In genomic region chrX:150477854-150478780, GRCm38 (mm10) we compare ENCODE assay signal across 8 mouse cellular contexts. TPM values are rescaled to one million over a fixed set of nuclear protein-coding genes. Genes with fewer than 3 reads are reported as not detected.
DNase-seq lines count a peak whose midpoint lies in the region; ATAC-seq and TF ChIP-seq lines count a peak whose summit lies in the region.

No protein-coding gene starts in this region.

- H3K36me3 ChIP-seq in C2C12 (ENCODE audit: control insufficient read depth, insufficient read depth), result no peaks in the 10 kb centered on the region
- no peaks in the 10 kb centered on the region for H3K36me3 ChIP-seq in erythroblast, embryonic 14.5 days (ENCODE audit: control insufficient read depth)
- no peaks in the 10 kb centered on the region for H3K36me3 ChIP-seq in heart, embryonic 13.5 days
- H3K36me3 ChIP-seq in liver, embryonic 12.5 days, result no peaks in the 10 kb centered on the region
- H3K36me3 ChIP-seq in stomach, embryonic 15.5 days, result no peaks in the 10 kb centered on the region

- H3K79me3 ChIP-seq in C2C12 (ENCODE audit: low read depth), result no peaks in the 10 kb centered on the region

- peak; percentile 33 for TF ChIP-seq CTCF in C2C12 (IDR thresholded peaks at IDR 0.05; ENCODE audit: control insufficient read depth, insufficient read depth, insufficient read length)
- TF ChIP-seq CTCF in brain, embryonic 14.5 days (IDR thresholded peaks at IDR 0.05; ENCODE audit: borderline replicate concordance, extremely low read depth, insufficient read depth, insufficient read length), result peak; percentile 78

- peaks cover 26% of the 10 kb centered on the region for H3K4me1 ChIP-seq in erythroblast, embryonic 14.5 days (ENCODE audit: control insufficient read depth)
- no peaks in the 10 kb centered on the region for H3K4me1 ChIP-seq in heart, embryonic 13.5 days
- peaks cover 8% of the 10 kb centered on the region for H3K4me1 ChIP-seq in liver, embryonic 12.5 days
- H3K4me1 ChIP-seq in stomach, embryonic 15.5 days, result no peaks in the 10 kb centered on the region

- H3K27ac ChIP-seq in heart, embryonic 13.5 days (replicated peaks), result peak overlapping the region; percentile 86
- peak overlapping the region; percentile 77 for H3K27ac ChIP-seq in liver, embryonic 12.5 days
- peak overlapping the region; percentile 93 for H3K27ac ChIP-seq in stomach, embryonic 15.5 days

- DNase-seq in brain, embryonic 14.5 days (ENCODE audit: low read depth), result peak; percentile 97
- peak; percentile 85 for DNase-seq in kidney, postnatal 10 days
- DNase-seq in natural killer cell, adult 2 months (ENCODE audit: low spot score in 2 of 2), result peak; percentile 84 to 86

- H3K79me2 ChIP-seq in C2C12 (ENCODE audit: control insufficient read depth, insufficient read depth), result no peaks in the 10 kb centered on the region

- H3K9me3 ChIP-seq in erythroblast, embryonic 14.5 days (ENCODE audit: control insufficient read depth, low read length), result peaks cover 4% of the 10 kb centered on the region
- no peaks in the 10 kb centered on the region for H3K9me3 ChIP-seq in heart, embryonic 13.5 days
- no peaks in the 10 kb centered on the region for H3K9me3 ChIP-seq in liver, embryonic 12.5 days (replicated peaks)
- H3K9me3 ChIP-seq in stomach, embryonic 15.5 days, result no peaks in the 10 kb centered on the region

- ATAC-seq in heart, embryonic 13.5 days (ENCODE audit: extremely low read depth, insufficient number of reproducible peaks, low FRiP score, low TSS enrichment), result peak; percentile 96
- peak; percentile 98 for ATAC-seq in liver, embryonic 12.5 days
- ATAC-seq in stomach, embryonic 15.5 days (ENCODE audit: insufficient read depth, low FRiP score, low read depth), result peak; percentile 97

- peak overlapping the region; percentile 57 for H3K4me2 ChIP-seq in heart, embryonic 13.5 days
- H3K4me2 ChIP-seq in liver, embryonic 12.5 days, result peak overlapping the region; percentile 51
- peak overlapping the region; percentile 33 for H3K4me2 ChIP-seq in stomach, embryonic 15.5 days

- peak overlapping the region; percentile 81 for H3ac ChIP-seq in C2C12 (ENCODE audit: control insufficient read depth, insufficient read length, low read depth)

- no peaks in the 10 kb centered on the region for H3K27me3 ChIP-seq in C2C12 (ENCODE audit: control insufficient read depth, insufficient read depth, insufficient read length)
- no peaks in the 10 kb centered on the region for H3K27me3 ChIP-seq in erythroblast, embryonic 14.5 days (ENCODE audit: control insufficient read depth)
- H3K27me3 ChIP-seq in heart, embryonic 13.5 days (replicated peaks), result no peaks in the 10 kb centered on the region
- no peaks in the 10 kb centered on the region for H3K27me3 ChIP-seq in liver, embryonic 12.5 days (replicated peaks)
- H3K27me3 ChIP-seq in stomach, embryonic 15.5 days (replicated peaks), result no peaks in the 10 kb centered on the region

- H3K4me3 ChIP-seq in C2C12 (ENCODE audit: insufficient read depth, poor library complexity, severe bottlenecking), result peak overlapping the region; percentile 40
- H3K4me3 ChIP-seq in erythroblast, embryonic 14.5 days (replicated peaks), result peak overlapping the region; percentile 66
- peak overlapping the region; percentile 60 for H3K4me3 ChIP-seq in heart, embryonic 13.5 days
- H3K4me3 ChIP-seq in liver, embryonic 12.5 days, result peak overlapping the region; percentile 63
- peak overlapping the region; percentile 53 for H3K4me3 ChIP-seq in stomach, embryonic 15.5 days (replicated peaks)

- TF ChIP-seq POLR2A in brain, embryonic 14.5 days (IDR thresholded peaks at IDR 0.05; ENCODE audit: borderline replicate concordance, extremely low read depth, insufficient read depth, insufficient read length, poor library complexity, severe bottlenecking), result no peak

- peak overlapping the region; percentile 82 for H3K9ac ChIP-seq in heart, embryonic 13.5 days
- peak overlapping the region; percentile 63 for H3K9ac ChIP-seq in liver, embryonic 12.5 days
- 0 out of 2 replicates have a peak overlapping the region, but pooled peaks have one; percentile 32 for H3K9ac ChIP-seq in stomach, embryonic 15.5 days

- under 1% methylated on average over 34 of the region's 34 CpGs for WGBS in heart, embryonic 13.5 days
- WGBS in liver, embryonic 12.5 days (ENCODE audit: insufficient replicate concordance), result under 1% methylated on average over 34 of the region's 34 CpGs
- 1% methylated on average over 34 of the region's 34 CpGs for WGBS in stomach, embryonic 15.5 days

TF ChIP-seq in C2C12, 6 proteins besides CTCF, POLR2A, EP300 and RAD21:
- TF ChIP-seq USF1 (IDR thresholded peaks at IDR 0.05; ENCODE audit: low read depth), result no peak
- peak; percentile 26 for TF ChIP-seq CEBPB (IDR thresholded peaks at IDR 0.05; ENCODE audit: low read depth)
- TF ChIP-seq MYOD1 (IDR thresholded peaks at IDR 0.05; ENCODE audit: control insufficient read depth, insufficient read length, low read depth), result no peak
- TF ChIP-seq MYOG (IDR thresholded peaks at IDR 0.05; ENCODE audit: control insufficient read depth, extremely low read depth, insufficient read length), result no peak
TF ChIP-seq in C2C12: peak in this region for 1.

RNA-seq across cellular contexts. Expression of gene Tmem29, which starts 19.2 kb away (rescaled TPM):
- polyA plus RNA-seq in C2C12 (2012; fragmentation: generic; extraction: Trizol), result 14.3 TPM
- 57.9 and 59.9 TPM in 2 replicates for polyA plus RNA-seq in brain, embryonic 14.5 days (2012; rRNA removed)
- 0.22 and 0.68 TPM in 2 replicates for polyA plus RNA-seq in erythroblast, embryonic 14.5 days (2012)
- 17.9 and 19.4 TPM in 2 replicates for polyA plus RNA-seq in heart, embryonic 13.5 days (2015; fragmentation: Nextera tagmentation; extraction: Ambion mirVana)
- 16.5 and 18.0 TPM in 2 replicates for polyA plus RNA-seq in liver, embryonic 12.5 days (2016; fragmentation: Nextera tagmentation; extraction: Ambion mirVana)
- 29.1 and 32.4 TPM in 2 replicates for polyA plus RNA-seq in stomach, embryonic 15.5 days (2015; fragmentation: Nextera tagmentation; extraction: Ambion mirVana)

Comparison
In these comparisons a context has a peak if more than half of its experiments do, and no peak if none do; other contexts are left out.
1. Peak in every context shown above with its lines: DNase-seq, ATAC-seq, H3K4me3 ChIP-seq and H3K27ac ChIP-seq.
2. H3K9ac ChIP-seq: peak in every context shown above with its lines; median percentile 82 in heart, embryonic 13.5 days; 63 in liver, embryonic 12.5 days; 32 in stomach, embryonic 15.5 days.